Mouse (Mus musculus) liver, postnatal 0 days (tissue): ENCODE measurements at regions not wholly inside any gene's neighbourhood (a gene's known extent, or its start where the extent isn't known, plus 50 kb on each side); places are given as distances from the start of the nearest gene placed in this dataset.

Experiments
- ATAC-seq: fragments of 200-750 bp; cut with Nextera tagmentation; 2 replicates; pipeline ENCODE4 v1.8.0; 2017; ENCODE audit warnings: mild to moderate bottlenecking, moderate library complexity
- DNase-seq: peaks from one replicate; pipeline ENCODE4 v3.0.0-alpha.2; 2016
- H3K27ac ChIP-seq: fragments of 300-500 bp; sonication (generic); 2 replicates; pipeline ENCODE4 v1.5.1; 2014; ENCODE audit warnings: antibody characterized with exemption, moderate library complexity, mild to moderate bottlenecking, low read depth
- H3K27me3 ChIP-seq: fragments of 300-500 bp; sonication (generic); 2 replicates; pipeline ENCODE4 v1.6.1; 2014; ENCODE audit warnings: low read length, control low read depth, mixed read lengths; ENCODE audit not compliant: insufficient read depth
- H3K36me3 ChIP-seq: fragments of 300-500 bp; sonication (generic); replicated peaks from 2 replicates; pipeline ENCODE4 v1.6.1; 2014; ENCODE audit warnings: mild to moderate bottlenecking, control low read depth, low read length, moderate library complexity, mixed read lengths; ENCODE audit not compliant: insufficient read depth
- H3K4me1 ChIP-seq: fragments of 300-500 bp; sonication (generic); 2 replicates; pipeline ENCODE4 v1.6.1; 2014; ENCODE audit warnings: antibody characterized with exemption, mild to moderate bottlenecking, control low read depth; ENCODE audit not compliant: insufficient read depth
- H3K4me2 ChIP-seq: fragments of 300-500 bp; sonication (generic); 2 replicates; pipeline ENCODE4 v1.6.1; 2014; ENCODE audit warnings: low read depth, mild to moderate bottlenecking, low read length, moderate library complexity, mixed read lengths
- H3K4me3 ChIP-seq: fragments of 300-500 bp; sonication (generic); 2 replicates; pipeline ENCODE4 v1.5.1; 2014; ENCODE audit warnings: low read depth, low read length
- H3K9ac ChIP-seq: fragments of 300-500 bp; sonication (generic); replicated peaks from 2 replicates; pipeline ENCODE4 v1.6.1; 2014; ENCODE audit warnings: mild to moderate bottlenecking, moderate library complexity
- H3K9me3 ChIP-seq: fragments of 300-500 bp; sonication (generic); 2 replicates; pipeline ENCODE4 v1.6.1; 2016; ENCODE audit warnings: mild to moderate bottlenecking, control low read depth, low read length, mixed read lengths
- CTCF ChIP-seq: sonication (generic); IDR thresholded peaks from 2 replicates; pipeline ENCODE4 v1.5.1; 2016; ENCODE audit warnings: antibody characterized with exemption, low read depth
- EP300 ChIP-seq: IDR thresholded peaks from 2 replicates; pipeline ENCODE4 v1.6.1; 2016; ENCODE audit warnings: antibody characterized with exemption, low read depth, mild to moderate bottlenecking
- WGBS: fragments of 180-500 bp; shearing (Covaris S2); extraction: QIAGEN DNeasy Blood & Tissue Kit; methylation state at CpG from one replicate; pipeline ENCODE4 v1.1.7; 2014; ENCODE audit not compliant: insufficient replicate concordance; 5-methylcytosine and 5-hydroxymethylcytosine counted together

DNA sequence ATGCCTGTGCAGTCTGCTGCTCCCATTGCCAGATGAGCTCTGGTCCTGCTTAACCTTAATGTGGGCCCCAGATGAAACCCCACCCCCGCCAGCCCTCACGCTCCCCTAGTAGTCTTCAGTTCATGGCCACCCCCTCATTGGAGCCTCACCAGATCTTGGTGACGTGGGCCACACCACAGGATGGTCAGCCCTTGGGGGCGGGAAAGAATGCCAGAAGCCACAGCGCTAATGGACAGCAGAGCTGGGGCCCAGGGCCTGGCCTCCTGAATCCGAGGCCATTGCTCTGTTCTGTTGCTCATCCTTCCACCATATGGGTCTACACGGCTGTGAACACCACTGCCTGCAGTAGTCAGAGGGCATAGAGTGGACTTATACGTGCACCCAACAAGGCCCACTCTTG, 83.9 kb downstream of the Tomm20 start:
- Histone ChIP-seq H3K4me3 (no peak overlapping the region), H3K4me2 (no peak overlapping the region), H3K27ac (no peak overlapping the region), H3K9me3 (no peaks in the 10 kb centered on the region), H3K9ac (no peak overlapping the region), H3K36me3 (no peaks in the 10 kb centered on the region), H3K4me1 (peaks cover 14% of the 10 kb centered on the region), H3K27me3 (no peaks in the 10 kb centered on the region)
- no peak for ATAC-seq
- WGBS = 83% methylated on average over 8 of the region's 8 CpGs
- DNase-seq = no peak
- TF ChIP-seq CTCF = no peak
- no peak for TF ChIP-seq EP300

DNA sequence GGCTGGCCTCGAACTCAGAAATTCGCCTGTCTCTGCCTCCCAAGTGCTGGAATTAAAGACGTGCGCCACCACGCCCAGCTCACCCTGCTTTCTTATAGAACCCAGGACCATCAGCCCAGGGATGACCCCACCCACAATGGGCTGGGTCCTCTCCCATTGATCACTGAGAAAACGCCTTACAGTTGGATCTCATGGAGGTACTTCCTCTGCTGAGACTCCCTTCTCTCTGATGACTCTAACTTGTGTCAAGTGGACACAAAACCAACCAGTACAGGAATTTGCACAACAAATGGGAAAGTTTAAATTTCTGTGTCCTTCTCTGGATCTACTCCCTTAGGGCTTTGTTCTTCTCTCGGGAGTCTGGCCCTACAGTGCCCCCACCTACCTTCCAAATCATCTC, 85.0 kb downstream of the Tomm20 start:
- Histone ChIP-seq H3K36me3 (no peaks in the 10 kb centered on the region), H3K9ac (no peak overlapping the region), H3K9me3 (no peaks in the 10 kb centered on the region), H3K27me3 (no peaks in the 10 kb centered on the region), H3K4me3 (no peak overlapping the region), H3K4me1 (peaks cover 14% of the 10 kb centered on the region), H3K27ac (no peak overlapping the region), H3K4me2 (no peak overlapping the region)
- no peak for DNase-seq
- 86% methylated on average over 7 of the region's 7 CpGs for WGBS
- TF ChIP-seq EP300 (no peak), CTCF (no peak)
- no peak for ATAC-seq

DNA sequence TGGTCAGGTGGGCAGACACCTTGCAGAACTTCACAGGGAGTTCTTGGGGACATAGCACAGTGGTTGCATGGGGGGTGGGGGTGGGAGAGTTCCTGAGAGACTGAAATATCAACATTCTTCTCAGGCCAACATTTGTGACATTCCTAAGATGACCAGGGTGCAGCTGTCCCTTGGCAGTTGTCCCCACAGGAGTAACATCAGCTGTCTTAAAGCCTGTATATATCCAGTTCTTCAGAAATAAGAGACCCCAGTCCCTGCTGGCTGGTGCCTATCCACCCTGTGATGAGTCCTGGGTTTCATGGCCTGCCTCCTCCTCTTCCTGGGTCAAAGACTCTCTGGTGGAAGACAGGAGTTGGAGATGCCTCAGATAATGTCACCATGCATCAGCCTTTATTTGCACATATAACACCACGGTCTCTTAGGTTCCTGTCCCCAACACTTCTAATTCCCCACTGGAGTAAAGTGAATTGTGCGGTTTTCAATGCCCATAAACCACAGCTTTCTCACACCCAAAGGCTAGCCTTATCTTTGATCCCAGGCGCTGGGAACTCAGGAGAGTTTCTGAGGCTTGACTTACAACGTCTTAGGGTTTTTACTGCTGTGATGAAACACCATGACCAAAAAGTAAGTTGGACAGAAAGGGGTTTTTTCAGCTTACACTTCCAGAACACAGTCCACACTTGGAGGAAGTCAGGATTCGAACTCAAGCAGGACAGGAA, 85.8 kb downstream of the Tomm20 start:
- WGBS = 51% methylated on average over 5 of the region's 5 CpGs
- Histone ChIP-seq H3K27me3 (no peaks in the 10 kb centered on the region), H3K4me1 (peaks cover 14% of the 10 kb centered on the region), H3K9me3 (no peaks in the 10 kb centered on the region), H3K4me2 (no peak overlapping the region), H3K36me3 (no peaks in the 10 kb centered on the region), H3K27ac (no peak overlapping the region), H3K9ac (no peak overlapping the region), H3K4me3 (no peak overlapping the region)
- ATAC-seq (no peak), DNase-seq (no peak)
- TF ChIP-seq EP300 (no peak), CTCF (no peak)

DNA sequence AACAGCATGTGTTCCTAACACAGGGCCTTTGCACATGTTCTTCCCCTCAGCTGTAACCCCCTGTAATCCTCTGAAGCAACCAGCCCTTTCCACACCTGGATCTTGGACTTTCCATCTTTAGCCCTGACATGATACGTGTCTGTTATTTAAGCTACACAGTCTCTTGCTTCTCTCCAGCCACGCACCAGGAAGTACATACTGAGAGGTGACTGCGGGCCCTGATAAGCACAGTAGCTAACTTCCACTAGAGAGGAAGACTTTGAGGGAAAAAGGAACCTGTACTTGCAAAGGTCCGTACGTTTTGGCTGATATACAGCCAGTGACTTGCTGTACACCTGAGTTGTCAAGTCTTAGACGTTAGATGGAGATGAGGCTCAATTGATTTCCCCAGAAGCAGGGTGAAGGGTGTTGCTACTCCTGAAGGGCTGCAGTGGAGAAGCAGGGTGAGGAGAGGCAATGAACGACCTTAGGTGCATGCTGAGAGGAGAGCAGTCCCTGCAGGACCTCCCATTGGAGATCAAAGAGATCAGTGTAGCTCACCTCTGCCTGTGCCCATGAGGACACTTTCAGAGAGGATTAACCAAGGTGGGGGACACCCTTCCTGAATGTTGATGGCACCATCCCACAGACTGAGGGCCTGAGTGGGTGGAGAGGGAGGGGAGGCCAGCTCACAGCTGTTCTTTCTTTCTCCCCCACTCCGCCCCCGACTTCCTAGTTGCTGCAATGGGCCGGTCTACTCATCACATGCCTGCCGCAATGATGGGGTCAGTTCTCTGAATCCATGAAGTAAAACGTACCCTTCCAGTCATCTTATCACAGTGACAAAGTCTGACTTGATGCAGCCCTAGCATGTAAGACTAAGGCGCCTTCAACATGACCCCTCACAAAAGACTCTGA, 88.1 kb downstream of the Tomm20 start:
- H3K4me1 ChIP-seq = peaks cover 12% of the 10 kb centered on the region

DNA sequence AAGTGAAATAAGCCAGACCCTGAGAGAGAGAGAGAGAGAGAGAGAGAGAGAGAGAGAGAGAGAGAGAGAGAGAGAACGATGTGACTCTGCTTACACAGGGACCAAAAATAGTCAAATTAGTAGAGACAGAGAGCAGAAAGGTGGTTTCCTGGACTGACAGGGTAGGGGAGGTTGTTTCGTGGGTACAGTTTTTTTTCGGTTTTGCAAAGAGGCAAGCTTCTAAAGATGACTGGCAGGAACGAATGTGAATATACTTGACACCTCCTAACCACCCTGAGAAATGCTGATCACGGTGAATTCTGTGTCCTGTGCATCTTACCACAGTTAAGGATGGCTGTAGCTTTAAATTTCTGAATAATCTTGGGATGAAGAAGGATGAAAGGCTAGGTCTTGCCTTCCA, 89.7 kb downstream of the Tomm20 start:
- H3K4me2 ChIP-seq = no peak overlapping the region
- no peaks in the 10 kb centered on the region for H3K9me3 ChIP-seq
- DNase-seq (no peak), ATAC-seq (no peak)
- WGBS = 51% methylated on average over 5 of the region's 5 CpGs
- H3K4me1 ChIP-seq = peaks cover 25% of the 10 kb centered on the region
- H3K27me3 ChIP-seq = no peaks in the 10 kb centered on the region
- H3K9ac ChIP-seq = no peak overlapping the region
- H3K36me3 ChIP-seq = no peaks in the 10 kb centered on the region
- TF ChIP-seq EP300 = no peak
- TF ChIP-seq CTCF = no peak
- H3K27ac ChIP-seq = no peak overlapping the region
- H3K4me3 ChIP-seq = no peak overlapping the region

More for the DNA sequence above, 88.1 kb downstream of the Tomm20 start:
- Histone ChIP-seq H3K4me3 (no peak overlapping the region), H3K27me3 (no peaks in the 10 kb centered on the region), H3K9me3 (no peaks in the 10 kb centered on the region), H3K27ac (no peak overlapping the region), H3K4me2 (no peak overlapping the region), H3K36me3 (no peaks in the 10 kb centered on the region), H3K9ac (no peak overlapping the region)
- ATAC-seq = no peak
- TF ChIP-seq EP300 = no peak
- TF ChIP-seq CTCF = no peak
- WGBS = 42% methylated on average over 13 of the region's 13 CpGs
- DNase-seq = no peak

DNA sequence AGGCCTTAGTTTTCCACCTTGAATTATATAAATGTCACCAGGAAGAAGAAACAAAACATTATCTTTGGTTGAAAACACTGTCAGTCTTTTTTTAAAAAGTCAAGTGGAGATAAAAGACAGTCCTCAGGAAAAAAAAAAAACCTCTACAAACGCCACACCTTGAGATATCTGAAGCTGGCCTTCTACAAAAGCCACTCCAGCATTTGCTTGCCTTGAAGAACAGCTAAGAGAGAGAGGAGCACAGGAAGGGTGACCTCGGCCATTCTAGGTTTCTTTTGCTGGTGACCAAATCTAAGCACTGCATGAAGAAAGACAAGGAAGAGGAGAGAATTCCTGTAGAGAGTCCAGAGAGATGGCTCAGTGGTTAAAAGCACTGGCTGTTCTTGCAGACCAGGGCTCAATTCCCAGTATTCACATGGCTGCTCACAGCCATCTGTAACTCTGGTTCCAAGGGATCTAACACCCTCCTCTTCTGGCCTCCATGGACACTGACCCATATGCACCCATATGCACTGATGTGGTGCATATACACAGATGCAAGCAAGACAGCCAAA, 90.5 kb downstream of the Tomm20 start:
- H3K4me1 ChIP-seq = peaks cover 31% of the 10 kb centered on the region

More for the DNA sequence above, 90.5 kb downstream of the Tomm20 start:
- ATAC-seq (no peak), DNase-seq (no peak)
- H3K27ac ChIP-seq = no peak overlapping the region
- no peaks in the 10 kb centered on the region for H3K9me3 ChIP-seq
- H3K27me3 ChIP-seq = no peaks in the 10 kb centered on the region
- no peak overlapping the region for H3K9ac ChIP-seq
- TF ChIP-seq CTCF (no peak), EP300 (no peak)
- H3K4me3 ChIP-seq = no peak overlapping the region
- no peaks in the 10 kb centered on the region for H3K36me3 ChIP-seq
- no peak overlapping the region for H3K4me2 ChIP-seq
- 63% methylated on average over 2 of the region's 2 CpGs for WGBS
